Mouse (Mus musculus) myocyte (in vitro differentiated cells): Measurements from ENCODE around the gene Prps1.

Source experiments
- E2F4 ChIP-seq: IDR thresholded peaks from one replicate; pipeline ENCODE4 v1.6.1; 2011; ENCODE audit warnings: mild to moderate bottlenecking, control low read depth, moderate library complexity; ENCODE audit not compliant: insufficient read depth
- MAX ChIP-seq: IDR thresholded peaks from one replicate; pipeline ENCODE4 v1.6.1; 2011; ENCODE audit warnings: low read depth, mild to moderate bottlenecking, control low read depth
- MYOD1 ChIP-seq, 3 experiments: IDR thresholded peaks; one replicate each; pipeline ENCODE4 v1.6.1; 2011; ENCODE audit warnings: control low read depth in 2 of 3, low read depth in 2 of 3, mild to moderate bottlenecking in 2 of 3, moderate library complexity in 1 of 3; ENCODE audit not compliant: insufficient read length in 2 of 3, control insufficient read depth in 1 of 3
- MYOG ChIP-seq, 3 experiments: IDR thresholded peaks; one replicate each; pipeline ENCODE4 v1.6.1; 2011; ENCODE audit warnings: control low read depth in 2 of 3, low read depth in 2 of 3, mild to moderate bottlenecking in 2 of 3; ENCODE audit not compliant: insufficient read length in 2 of 3, control insufficient read depth in 1 of 3, insufficient read depth in 1 of 3
- POLR2A ChIP-seq: IDR thresholded peaks from one replicate; pipeline ENCODE4 v1.6.1; 2011; ENCODE audit warnings: low read depth, mild to moderate bottlenecking, control low read depth, moderate library complexity; ENCODE audit not compliant: insufficient read length
- TCF12 ChIP-seq: IDR thresholded peaks from one replicate; pipeline ENCODE4 v1.6.1; 2011; ENCODE audit warnings: mild to moderate bottlenecking, control low read depth; ENCODE audit not compliant: poor library complexity, insufficient read depth, severe bottlenecking
- TCF3 ChIP-seq: IDR thresholded peaks from one replicate; pipeline ENCODE4 v1.6.1; 2011; ENCODE audit warnings: low read depth, control low read depth; ENCODE audit not compliant: insufficient read length
- USF1 ChIP-seq: IDR thresholded peaks from one replicate; pipeline ENCODE4 v1.6.1; 2011; ENCODE audit warnings: low read depth, mild to moderate bottlenecking, control low read depth, moderate library complexity

GRCm38 (mm10) chrX:140478231-140478630 lies 21.8 kb downstream of the Prps1 start:
- TF ChIP-seq TCF12 (no peak), POLR2A (no peak), MYOD1 (IDR thresholded peaks at IDR 0.05; ENCODE audit: control insufficient read depth in 1 of 3, insufficient read length in 2 of 3, low read depth in 2 of 3) (no peak), MYOG (IDR thresholded peaks at IDR 0.05; ENCODE audit: control insufficient read depth in 1 of 3, insufficient read depth in 1 of 3, insufficient read length in 2 of 3, low read depth in 2 of 3) (no peak), E2F4 (no peak), USF1 (no peak), MAX (no peak), TCF3 (no peak)
